Mouse (Mus musculus) testis, adult 2 months (tissue): ENCODE measurements around the gene Rbpms2. TPM values are rescaled to one million over a fixed set of nuclear protein-coding genes. Genes with fewer than 3 reads are reported as not detected.
"Not testable (repeated sequence)": the region's sequence is repeated elsewhere in the genome, so short reads cannot be mapped to it uniquely, and the experiment has no call there.

Experiments
- H3K27ac ChIP-seq: fragments of 200-500 bp; 2 replicates; pipeline ENCODE4 v1.5.1; 2012; ENCODE audit warnings: low read depth, low read length; ENCODE audit not compliant: control insufficient read depth, insufficient read depth
- H3K27me3 ChIP-seq: fragments of 200-500 bp; 2 replicates; pipeline ENCODE4 v1.6.1; 2012; ENCODE audit warnings: mild to moderate bottlenecking, low read length, moderate library complexity; ENCODE audit not compliant: control insufficient read depth, insufficient read depth
- H3K36me3 ChIP-seq: fragments of 200-500 bp; 2 replicates; pipeline ENCODE4 v1.6.1; 2012; ENCODE audit warnings: mild to moderate bottlenecking, low read length; ENCODE audit not compliant: control insufficient read depth, insufficient read depth
- H3K4me1 ChIP-seq: fragments of 200-500 bp; 2 replicates; pipeline ENCODE4 v1.6.1; 2012; ENCODE audit warnings: low read length; ENCODE audit not compliant: control insufficient read depth, insufficient read depth
- H3K4me3 ChIP-seq: fragments of 200-500 bp; 2 replicates; pipeline ENCODE4 v1.5.1; 2012; ENCODE audit warnings: low read depth, mild to moderate bottlenecking, low read length, moderate library complexity, mixed read lengths; ENCODE audit not compliant: control insufficient read depth
- CTCF ChIP-seq: fragments of 200-500 bp; IDR thresholded peaks from 2 replicates; pipeline ENCODE4 v1.5.1; 2012; ENCODE audit warnings: low read depth, mild to moderate bottlenecking, inconsistent platforms, low read length, moderate library complexity; ENCODE audit not compliant: control insufficient read depth, insufficient read depth, insufficient replicate concordance
- POLR2A ChIP-seq: fragments of 200-500 bp; IDR thresholded peaks from 2 replicates; pipeline ENCODE4 v1.6.1; 2012; ENCODE audit warnings: low read depth, mild to moderate bottlenecking, inconsistent platforms, low read length, moderate library complexity; ENCODE audit not compliant: control insufficient read depth
- polyA plus RNA-seq: library from polyadenylated mRNA; depleted of rRNA; stranded (reverse); fragments of >200 nt; gene quantifications from 2 replicates; pipeline ENCODE4 v1.2.3, GENCODE M21; 2012

The Rbpms2 gene
- polyA plus RNA-seq, 1 experiment = 14.1 TPM

DNA sequence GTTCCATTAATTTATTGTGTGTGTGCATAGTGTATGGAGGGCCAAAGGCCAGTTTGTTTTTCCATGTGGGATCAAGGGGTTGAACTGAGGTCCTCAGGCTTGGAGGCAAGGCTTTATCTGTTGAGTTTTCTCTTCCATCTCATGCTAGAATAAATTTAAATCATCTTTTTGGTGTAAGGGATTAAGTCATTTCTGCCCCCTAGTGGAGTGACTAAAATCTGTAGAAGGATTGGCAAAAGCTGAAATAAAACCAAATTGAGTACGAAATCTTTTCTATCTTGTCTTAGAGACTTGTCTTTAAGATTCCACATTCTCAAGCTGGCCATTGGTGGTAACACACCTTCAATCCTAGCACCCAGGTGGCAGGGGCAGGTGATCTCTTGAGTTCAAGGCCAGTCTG, 53.5 kb downstream of the Rbpms2 start:
- no peaks in the 10 kb centered on the region for H3K36me3 ChIP-seq
- TF ChIP-seq POLR2A = no peak
- TF ChIP-seq CTCF = no peak
- no peaks in the 10 kb centered on the region for H3K27me3 ChIP-seq
- H3K27ac ChIP-seq = no peak overlapping the region; the same call in 1 of the 2 replicates
- H3K4me1 ChIP-seq = peaks cover 13% of the 10 kb centered on the region
- H3K4me3 ChIP-seq = no peak overlapping the region

DNA sequence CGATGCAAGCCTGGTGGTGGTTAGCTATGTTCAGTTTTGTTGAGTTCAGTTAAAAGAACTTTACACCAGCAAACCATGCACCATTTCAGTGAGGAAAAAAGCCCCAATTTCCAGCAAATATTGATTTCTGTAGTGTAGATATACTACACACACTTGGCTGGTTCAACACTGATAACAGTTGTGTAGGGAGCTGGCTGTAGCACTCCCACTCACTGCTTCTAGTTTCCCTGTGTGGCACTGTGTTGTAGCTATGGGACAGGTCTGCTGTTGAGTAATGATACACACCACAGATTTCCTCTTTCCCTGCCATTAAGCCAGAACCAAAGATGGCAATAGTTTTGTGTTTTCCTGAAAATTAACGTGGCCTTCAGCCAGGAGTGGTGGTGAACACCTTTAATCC, 55.3 kb downstream of the Rbpms2 start:
- TF ChIP-seq CTCF = no peak
- no peak for TF ChIP-seq POLR2A
- H3K4me1 ChIP-seq = peaks cover 6% of the 10 kb centered on the region; the same call in 1 of the 2 replicates
- no peak overlapping the region for H3K4me3 ChIP-seq
- no peaks in the 10 kb centered on the region for H3K27me3 ChIP-seq
- H3K27ac ChIP-seq = no peak overlapping the region
- H3K36me3 ChIP-seq = no peaks in the 10 kb centered on the region

DNA sequence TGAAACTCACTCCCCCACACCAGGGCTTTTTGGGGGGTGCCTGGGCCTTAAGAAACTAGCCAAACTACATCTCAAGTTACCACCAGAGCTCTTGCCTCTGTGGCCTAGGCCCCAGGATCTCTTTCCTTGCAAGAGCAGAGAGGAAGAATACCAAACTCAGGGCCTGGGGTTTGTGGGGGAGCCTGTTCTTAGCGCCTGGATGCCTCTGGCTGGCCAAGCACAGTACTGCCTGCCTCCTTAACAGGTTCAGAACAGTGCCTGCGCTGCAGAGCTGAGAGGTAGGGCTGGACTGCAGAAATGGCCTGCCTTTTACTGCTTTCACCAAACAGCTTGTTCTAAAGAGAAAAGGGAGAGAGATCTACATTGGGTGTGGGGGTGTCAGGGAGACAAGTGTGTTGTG, 60.4 kb downstream of the Rbpms2 start:
- not testable (repeated sequence) for H3K4me3 ChIP-seq, H3K27ac ChIP-seq, H3K36me3 ChIP-seq, H3K27me3 ChIP-seq, H3K4me1 ChIP-seq

DNA sequence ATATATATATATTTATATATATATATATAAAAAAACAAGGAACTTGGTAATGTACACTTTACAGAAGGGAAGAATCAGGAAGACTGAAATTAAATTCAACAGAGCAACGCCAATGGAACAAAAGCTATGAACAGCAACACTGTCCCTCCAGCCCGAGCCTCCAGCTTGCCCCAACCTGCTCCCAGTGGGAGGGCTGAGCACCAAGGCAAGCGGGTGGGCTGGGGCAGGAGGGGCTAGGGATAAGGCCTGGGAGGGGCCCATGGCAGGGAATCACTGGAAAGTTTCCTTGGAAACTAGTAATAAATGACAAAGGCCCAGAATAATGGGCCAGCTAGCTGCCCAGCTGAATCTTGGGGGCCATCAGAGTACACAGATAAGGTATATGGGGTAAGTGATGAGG, 63.0 kb downstream of the Rbpms2 start:
- TF ChIP-seq CTCF (no peak), POLR2A (no peak)
- Histone ChIP-seq H3K4me1 (peaks cover 4% of the 10 kb centered on the region; the same call in 1 of the 2 replicates), H3K27me3 (no peaks in the 10 kb centered on the region), H3K4me3 (no peak overlapping the region), H3K36me3 (no peaks in the 10 kb centered on the region; the same call in 1 of the 2 replicates), H3K27ac (no peak overlapping the region)

DNA sequence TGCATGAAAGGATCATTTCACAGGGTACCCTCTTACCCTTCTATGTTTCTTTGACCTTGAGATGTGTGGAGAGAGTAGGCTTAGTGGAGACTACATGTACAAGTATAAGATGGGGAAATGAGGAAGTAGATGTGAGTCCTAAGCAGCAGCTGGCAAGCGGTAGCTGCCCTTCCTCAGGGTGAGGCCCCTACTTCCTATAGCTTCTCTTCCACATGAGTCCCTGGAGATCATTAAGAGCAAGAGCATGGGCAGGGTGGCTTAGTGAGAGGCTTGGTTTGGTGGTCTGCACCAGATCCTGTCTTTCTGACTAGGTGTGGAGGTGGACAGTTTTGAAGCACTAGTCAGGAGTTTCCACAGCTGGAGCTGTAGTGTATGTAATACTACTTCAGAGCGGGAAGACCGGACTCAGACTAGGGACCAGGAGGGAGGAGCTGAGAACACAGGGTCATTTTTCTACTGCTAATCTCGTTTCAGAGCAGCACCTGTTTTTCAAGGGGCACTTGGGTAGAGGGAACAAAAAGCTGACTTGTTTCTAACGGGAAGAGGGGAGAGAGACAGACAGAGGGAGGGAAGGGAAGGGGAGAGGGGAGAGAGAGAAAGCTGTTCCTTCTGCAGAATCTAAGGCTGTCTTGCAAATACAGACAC, 63.6 kb downstream of the Rbpms2 start:
- Histone ChIP-seq H3K4me1 (peaks cover 2% of the 10 kb centered on the region; the same call in 1 of the 2 replicates), H3K27me3 (no peaks in the 10 kb centered on the region), H3K36me3 (no peaks in the 10 kb centered on the region; the same call in 1 of the 2 replicates), H3K4me3 (no peak overlapping the region), H3K27ac (no peak overlapping the region)
- TF ChIP-seq CTCF (no peak), POLR2A (no peak)

DNA sequence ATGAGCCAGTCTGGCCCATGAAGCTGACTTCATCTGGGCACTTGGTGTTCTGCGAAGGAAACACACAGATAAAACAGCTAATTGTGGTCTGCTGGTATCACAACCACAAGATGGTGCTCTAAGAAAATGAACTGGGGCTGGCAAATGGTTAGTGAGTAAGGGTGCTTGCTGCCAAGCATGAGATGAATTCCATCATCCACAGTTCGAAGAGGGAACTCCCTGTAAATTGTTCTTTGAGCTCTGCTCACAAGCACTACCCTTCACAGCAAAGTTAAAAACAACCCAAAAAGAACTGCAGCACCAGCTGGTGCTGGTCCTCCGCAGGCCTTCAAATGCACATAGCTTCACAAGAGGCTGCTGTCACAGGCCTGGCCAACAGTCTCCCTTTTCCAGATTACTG, 66.2 kb downstream of the Rbpms2 start:
- Histone ChIP-seq H3K27me3 (no peaks in the 10 kb centered on the region), H3K27ac (peak overlapping the region; percentile 3), H3K4me1 (peaks cover 2% of the 10 kb centered on the region; the same call in 1 of the 2 replicates), H3K36me3 (no peaks in the 10 kb centered on the region; the same call in 1 of the 2 replicates), H3K4me3 (peak overlapping the region; percentile 52)
- TF ChIP-seq CTCF (no peak), POLR2A (no peak)

DNA sequence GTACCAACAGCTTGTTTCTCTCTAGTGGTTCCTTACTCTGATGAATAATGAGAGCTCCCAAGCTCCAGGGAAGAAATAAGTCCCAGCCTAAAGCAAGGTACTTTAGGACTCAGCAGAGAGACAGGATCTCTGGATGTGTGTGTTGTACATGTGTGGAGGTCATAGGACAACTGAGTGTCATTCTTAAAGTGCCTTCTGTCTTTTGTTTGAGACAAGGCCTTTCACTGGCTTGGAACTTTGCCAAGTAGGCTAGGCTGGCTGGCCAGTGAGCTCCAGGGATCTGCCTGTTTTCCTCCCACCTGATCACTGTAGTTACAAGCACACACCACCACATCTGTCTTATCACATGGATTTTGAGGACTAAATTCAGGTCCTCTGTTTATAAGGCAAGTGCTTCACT, 66.9 kb downstream of the Rbpms2 start:
- no peak overlapping the region for H3K4me3 ChIP-seq
- H3K4me1 ChIP-seq = peaks cover 2% of the 10 kb centered on the region; the same call in 1 of the 2 replicates
- H3K27me3 ChIP-seq = no peaks in the 10 kb centered on the region
- H3K36me3 ChIP-seq = peaks cover 1% of the 10 kb centered on the region
- TF ChIP-seq CTCF = no peak
- TF ChIP-seq POLR2A = no peak
- no peak overlapping the region for H3K27ac ChIP-seq
